Mouse (Mus musculus): ENCODE measurements around the gene Gm17545. TPM values are rescaled to one million over a fixed set of nuclear protein-coding genes. Genes with fewer than 3 reads are reported as not detected.

Gm17545 gene
- polyA plus RNA-seq, 2 experiments from 2014 or later: not detected

GRCm38 (mm10) chr9:22495133-22495532, 41.0 kb downstream of the Gm17545 start:
- no peak for ATAC-seq

- ATAC-seq: no peak
Observed at GRCm38 (mm10) chr9:22497021-22497767, 43.1 kb downstream of the Gm17545 start.

- ATAC-seq: no peak
Observed at GRCm38 (mm10) chr9:22502972-22503371, 48.9 kb downstream of the Gm17545 start.

- ATAC-seq: no peak
Observed at GRCm38 (mm10) chr9:22503581-22503980, 49.5 kb downstream of the Gm17545 start.

- no peak for ATAC-seq
Observed at GRCm38 (mm10) chr9:22505574-22505973, 51.5 kb downstream of the Gm17545 start.

Other genes with a start within 250 kb of the Gm17545 start
- gene Zfp809, start 228.6 kb upstream of the Gm17545 start, polyA plus RNA-seq (2017; shearing (Covaris generic)): 10 to 100 TPM; 42.6 to 43.0 TPM
- 1 to 10 TPM; 6.3 to 7.1 TPM for gene Zfp599, start 194.4 kb upstream of the Gm17545 start, polyA plus RNA-seq (2017; shearing (Covaris generic))
- gene Zfp810, start 146.6 kb upstream of the Gm17545 start, polyA plus RNA-seq (2017; shearing (Covaris generic)): 10 to 100 TPM; 14.1 to 14.6 TPM
- gene Anln, start 65.1 kb upstream of the Gm17545 start, polyA plus RNA-seq (2017; shearing (Covaris generic)): 1 to 10 TPM; 2.6 to 2.8 TPM
- 1 to 10 TPM; 1.7 to 2.2 TPM for gene 9530077C05Rik, start 42.8 kb upstream of the Gm17545 start, polyA plus RNA-seq (2017; shearing (Covaris generic))
- gene Rp9, start 15.5 kb downstream of the Gm17545 start, polyA plus RNA-seq (2017; shearing (Covaris generic)): 10 to 100 TPM; 35.3 to 41.9 TPM
- 10 to 100 TPM; 10.7 to 15.1 TPM for gene Bbs9, start 21.4 kb downstream of the Gm17545 start, polyA plus RNA-seq (2017; shearing (Covaris generic))

Data from activated CD4-positive, CD25-positive, alpha-beta regulatory T cell, adult 4 months (primary cell).